Mouse (Mus musculus) CH12.LX (cell line): ENCODE measurements around the gene Gng3.
A peak's percentile ranks its signal among the peaks of the same experiment; 100 is the strongest.

Experiments used
- CHD1 ChIP-seq: IDR thresholded peaks from 2 replicates; pipeline ENCODE4 v1.6.1; 2012; ENCODE audit warnings: low read depth, low read length, improper control_type of control experiment, inconsistent platforms
- CTCF ChIP-seq, 2 experiments: IDR thresholded peaks in 1 of 2; conservative IDR thresholded peaks in 1 of 2; 2 replicates each; pipeline ENCODE4 v1.5.1; 2011 to 2012; ENCODE audit warnings: low read depth in 2 of 2, low read length in 2 of 2, improper control_type of control experiment in 1 of 2, inconsistent platforms in 1 of 2, mild to moderate bottlenecking in 1 of 2, moderate library complexity in 1 of 2
- ELF1 ChIP-seq: IDR thresholded peaks from 2 replicates; pipeline ENCODE4 v1.6.1; 2014; ENCODE audit warnings: low read depth, mild to moderate bottlenecking, inconsistent platforms, low read length, improper control_type of control experiment
- HCFC1 ChIP-seq: IDR thresholded peaks from 2 replicates; pipeline ENCODE4 v1.6.1; 2012; ENCODE audit warnings: low read depth, mild to moderate bottlenecking, inconsistent platforms, low read length, improper control_type of control experiment
- JUN ChIP-seq: IDR thresholded peaks from 2 replicates; pipeline ENCODE4 v1.6.1; 2011; ENCODE audit warnings: low read depth, mild to moderate bottlenecking, low read length, improper control_type of control experiment, moderate library complexity; ENCODE audit not compliant: insufficient read depth
- JUND ChIP-seq: conservative IDR thresholded peaks from 2 replicates; pipeline ENCODE4 v1.6.1; 2011; ENCODE audit warnings: low read depth, low read length, improper control_type of control experiment
- POLR2A ChIP-seq: IDR thresholded peaks from 2 replicates; pipeline ENCODE4 v1.6.1; 2011; ENCODE audit warnings: low read depth, mild to moderate bottlenecking, improper control_type of control experiment, low read length
- POLR2AphosphoS2 ChIP-seq: IDR thresholded peaks from 2 replicates; pipeline ENCODE4 v1.6.1; 2011; ENCODE audit warnings: low read depth, low read length, improper control_type of control experiment
- SMC3 ChIP-seq: IDR thresholded peaks from 2 replicates; pipeline ENCODE4 v1.6.1; 2011; ENCODE audit warnings: low read depth, low read length, improper control_type of control experiment
- TCF12 ChIP-seq: IDR thresholded peaks from 2 replicates; pipeline ENCODE4 v1.6.1; 2014; ENCODE audit warnings: low read depth, mild to moderate bottlenecking, inconsistent platforms, low read length, improper control_type of control experiment
- ZKSCAN1 ChIP-seq: IDR thresholded peaks from 2 replicates; pipeline ENCODE4 v1.6.1; 2012; ENCODE audit warnings: low read depth, inconsistent platforms, low read length, improper control_type of control experiment, borderline replicate concordance

DNA sequence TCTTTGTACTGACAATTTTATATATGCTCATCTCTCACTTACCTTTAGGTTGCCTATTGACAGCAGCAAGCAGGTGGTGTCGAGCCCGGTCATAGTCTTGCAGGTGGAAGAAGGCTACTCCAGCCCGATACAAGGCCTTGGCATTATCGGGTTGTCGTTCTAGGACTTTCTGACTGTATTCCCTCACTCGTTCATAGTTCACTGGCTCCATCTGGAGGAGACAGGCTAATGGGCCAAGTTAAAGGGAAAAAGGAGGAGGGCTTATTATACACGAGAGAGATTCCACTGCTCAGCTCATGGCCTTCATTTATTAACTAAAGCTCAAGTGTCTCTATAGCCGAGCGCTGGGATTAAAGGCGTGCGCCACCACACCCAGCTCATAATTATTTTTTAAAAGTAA lies 23.2 kb downstream of the Gng3 start:
- TF ChIP-seq POLR2A (no peak), CHD1 (no peak), HCFC1 (no peak), POLR2AphosphoS2 (no peak), CTCF (conservative IDR thresholded peaks at IDR 0.05 in 1 of 2, IDR thresholded peaks at IDR 0.05 in 1 of 2; ENCODE audit: low read depth in 2 of 2, low read length in 2 of 2) (peak in 1 of 2 experiments; percentile 47; a peak in 2 of 4 replicates), JUN (no peak), SMC3 (peak; percentile 27; the same call in 1 of the 2 replicates), ELF1 (no peak), ZKSCAN1 (no peak), TCF12 (no peak), JUND (no peak)
